Mouse (Mus musculus): Measurements from ENCODE around the gene Cdc123.

Cdc123 gene

GRCm38 (mm10) chr2:5804440-5805045, 40.4 kb downstream of the Cdc123 start:
- DNase-seq (ENCODE audit: low spot score) = no peak

DNA sequence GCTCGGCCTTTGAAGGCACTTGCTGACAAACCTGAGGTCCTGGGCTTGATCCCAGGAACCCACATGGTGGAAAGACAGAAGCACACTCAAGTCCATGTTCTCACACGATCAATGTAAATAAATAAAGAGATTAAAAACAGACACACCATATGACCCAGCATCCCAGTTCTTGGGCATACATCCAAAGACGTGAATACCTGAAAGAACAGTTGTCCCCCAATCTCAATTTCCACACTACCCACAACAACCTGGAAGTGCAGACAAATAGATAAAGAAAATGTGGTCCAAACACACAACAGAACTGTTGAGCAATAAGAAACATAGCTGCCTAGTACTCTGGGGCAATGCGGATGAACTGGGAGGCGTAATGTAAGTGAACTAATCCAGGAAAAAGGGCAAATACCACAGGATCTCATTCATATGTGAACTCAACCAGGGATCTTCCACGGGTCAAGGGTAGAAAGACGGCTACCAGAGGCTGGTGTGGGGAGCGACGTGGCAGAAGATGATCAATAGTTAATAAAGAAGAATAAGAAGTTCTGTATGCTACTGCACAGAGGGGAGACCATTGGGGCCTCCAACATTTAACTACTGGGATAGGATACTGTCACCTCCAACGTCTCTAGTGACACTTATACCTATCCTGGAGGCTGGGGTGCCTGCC, 42.9 kb downstream of the Cdc123 start:
- DNase-seq (ENCODE audit: low spot score) = no peak

- no peak for DNase-seq (ENCODE audit: low spot score)
Observed at GRCm38 (mm10) chr2:5801182-5801640, 43.8 kb downstream of the Cdc123 start.

- no peak for DNase-seq (ENCODE audit: low spot score)
Observed at GRCm38 (mm10) chr2:5797816-5798672, 46.9 kb downstream of the Cdc123 start.

- no peak for DNase-seq (ENCODE audit: low spot score)
Observed at GRCm38 (mm10) chr2:5793771-5794170, 51.2 kb downstream of the Cdc123 start.

DNA sequence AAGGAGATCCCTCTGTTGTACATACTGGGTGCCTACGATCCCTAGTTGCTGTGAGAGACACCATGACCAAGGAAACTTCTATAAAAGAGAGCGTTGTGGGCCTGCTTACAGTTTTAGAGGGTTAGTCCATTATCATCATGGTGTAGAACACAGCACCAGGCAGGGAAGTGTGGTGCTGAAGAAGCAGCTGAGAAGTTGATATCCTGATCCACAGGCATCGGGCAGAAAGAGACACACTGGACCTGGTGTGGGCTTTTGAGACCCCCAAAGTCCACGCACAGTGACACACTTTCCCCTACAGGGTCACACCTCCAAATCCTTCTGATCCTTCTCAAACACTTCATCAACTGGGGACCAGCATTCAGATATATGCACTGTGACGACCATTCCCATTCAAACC, 52.9 kb downstream of the Cdc123 start:
- DNase-seq (ENCODE audit: low spot score) = no peak

DNA sequence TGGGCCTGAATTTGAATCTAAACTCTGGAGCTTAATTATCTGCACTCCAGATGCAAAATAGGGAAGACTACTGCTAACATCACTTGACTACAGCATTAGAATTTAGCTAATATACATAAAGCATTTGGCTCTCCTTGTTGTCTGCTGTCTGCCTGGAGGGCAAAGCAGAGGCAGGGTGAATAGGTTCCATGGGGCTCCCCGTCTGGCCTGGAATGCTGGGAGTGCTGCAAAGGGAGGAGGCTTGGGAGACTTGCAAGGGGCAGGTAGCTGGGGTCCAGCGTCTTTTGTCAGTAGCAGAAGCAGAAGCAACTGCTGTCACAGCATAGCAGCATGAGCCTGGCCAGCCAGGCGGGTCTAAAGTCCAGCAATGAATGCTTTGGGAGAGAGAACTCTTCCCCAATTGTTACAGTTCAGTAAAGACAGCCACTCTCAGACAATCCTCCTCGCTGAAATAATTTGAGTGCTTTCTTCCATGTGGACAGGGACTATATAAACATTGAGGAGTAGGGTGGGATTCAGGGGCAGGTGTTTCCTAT, 55.3 kb downstream of the Cdc123 start:
- no peak for DNase-seq (ENCODE audit: low spot score)

GRCm38 (mm10) chr2:5787391-5787790, 57.6 kb downstream of the Cdc123 start:
- DNase-seq (ENCODE audit: low spot score) = no peak

- no peak for DNase-seq (ENCODE audit: low spot score)
Observed at GRCm38 (mm10) chr2:5772464-5772863, 72.5 kb downstream of the Cdc123 start.

DNA sequence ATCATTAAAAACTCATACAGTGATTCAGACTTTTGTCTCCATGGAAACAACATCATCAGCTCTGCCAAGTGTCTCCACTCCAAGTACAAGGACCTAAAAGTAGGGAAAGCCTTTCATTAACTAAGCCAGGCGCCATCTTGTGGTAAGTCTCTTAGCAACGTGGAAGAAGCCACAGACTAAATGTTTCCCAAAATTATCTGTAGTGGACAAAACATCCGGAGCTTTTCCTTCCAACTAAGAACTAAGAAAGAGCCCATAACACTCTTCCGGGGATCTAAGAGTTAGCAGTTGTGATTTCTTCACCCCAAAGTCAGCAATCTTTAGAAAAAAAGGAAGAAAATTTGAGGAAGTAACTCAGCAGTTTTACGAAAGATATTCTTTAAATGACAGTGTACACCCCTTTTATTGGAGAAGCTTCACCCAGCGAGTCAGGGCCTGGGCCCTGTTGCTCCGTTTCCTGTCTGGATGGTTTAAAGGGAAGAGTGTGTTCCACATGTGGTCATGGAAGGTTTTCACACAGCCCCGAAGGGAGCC, 74.2 kb downstream of the Cdc123 start:
- peak; percentile 17 for DNase-seq (ENCODE audit: low spot score)

DNA sequence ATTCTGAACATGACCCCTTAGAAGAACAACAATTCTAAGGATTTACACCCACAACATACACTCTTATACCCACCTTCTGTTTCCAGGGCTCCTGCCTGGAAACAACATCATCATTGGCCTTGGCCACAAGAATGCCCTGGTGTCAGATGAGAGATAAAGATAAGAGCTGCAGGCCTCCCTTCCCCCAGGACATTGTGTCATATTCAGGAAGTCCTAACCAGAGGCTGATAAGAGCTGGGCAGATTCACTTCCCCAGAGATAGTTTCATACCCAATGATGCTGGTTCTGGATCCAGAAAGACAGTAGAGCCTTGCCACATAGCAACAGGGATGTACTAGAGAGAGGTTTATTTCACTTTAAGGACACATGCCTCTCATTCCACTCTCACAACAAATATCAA, 75.3 kb downstream of the Cdc123 start:
- no peak for DNase-seq (ENCODE audit: low spot score)

DNA sequence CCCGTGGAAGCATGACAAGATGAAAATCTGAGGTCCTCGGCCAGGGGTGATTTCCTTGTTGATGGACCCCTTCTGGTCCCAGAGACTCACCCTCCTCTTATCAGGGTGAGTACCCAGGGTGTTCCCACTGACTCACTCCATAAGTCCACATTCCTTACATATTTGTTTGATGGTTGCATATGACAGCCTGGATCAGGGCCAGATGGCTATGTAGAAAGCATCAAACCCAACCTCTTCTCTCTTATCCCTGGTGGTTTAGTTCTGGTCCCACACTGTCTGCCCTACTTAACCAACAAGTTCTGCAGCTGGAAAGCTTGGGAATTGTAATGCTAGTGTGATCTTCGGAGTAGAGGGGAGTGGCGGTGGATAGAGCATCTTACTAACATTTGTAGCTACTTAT, 76.0 kb downstream of the Cdc123 start:
- DNase-seq (ENCODE audit: low spot score) = no peak

GRCm38 (mm10) chr2:5762031-5762430, 82.9 kb downstream of the Cdc123 start:
- no peak for DNase-seq (ENCODE audit: low spot score)

DNA sequence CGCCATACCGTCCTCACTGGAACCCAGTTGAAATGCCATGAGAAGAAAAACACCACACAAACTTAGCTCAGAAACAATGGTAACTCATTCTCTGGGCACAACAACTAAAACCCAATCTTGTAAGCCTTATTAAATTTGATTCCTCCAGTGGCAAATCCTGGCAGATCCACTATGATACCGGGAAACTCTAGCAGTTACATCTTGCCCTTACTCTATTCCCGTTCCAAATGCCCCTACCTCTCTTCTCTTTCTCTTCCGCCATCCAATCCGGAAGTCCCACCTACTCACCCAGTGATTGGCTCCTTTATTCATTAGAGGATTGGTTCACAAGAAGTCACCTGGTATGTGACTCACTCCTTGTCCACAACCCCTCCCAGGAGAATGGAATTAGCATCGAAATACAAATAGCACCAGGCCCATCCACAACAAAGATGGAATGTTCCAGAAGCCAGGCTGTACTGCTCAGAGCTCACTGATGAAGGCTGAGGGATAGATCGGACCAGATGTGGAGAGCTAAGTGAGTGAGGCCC, 84.4 kb downstream of the Cdc123 start:
- DNase-seq (ENCODE audit: low spot score) = no peak

- no peak for DNase-seq (ENCODE audit: low spot score)
Observed at GRCm38 (mm10) chr2:5758569-5758968, 86.4 kb downstream of the Cdc123 start.

DNA sequence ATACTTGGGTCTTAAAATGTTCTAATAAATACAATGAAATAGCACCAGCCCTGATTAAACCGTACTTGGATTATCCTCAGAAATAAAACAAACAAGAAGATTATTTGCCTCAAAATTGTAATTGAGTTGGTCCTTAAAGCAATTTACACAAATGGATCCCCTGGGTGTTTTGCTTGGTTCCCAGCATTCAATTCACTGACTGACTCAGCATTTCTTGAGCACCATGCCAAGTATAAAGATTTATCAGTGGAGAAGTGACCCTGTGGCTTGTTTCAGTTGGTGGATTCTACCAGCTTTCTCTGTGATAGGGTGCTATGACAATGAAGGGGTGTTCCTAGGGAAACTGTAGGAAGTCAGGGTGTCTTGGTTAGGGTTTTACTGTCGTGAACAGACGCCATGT, 94.1 kb downstream of the Cdc123 start:
- no peak for DNase-seq (ENCODE audit: low spot score)

DNA sequence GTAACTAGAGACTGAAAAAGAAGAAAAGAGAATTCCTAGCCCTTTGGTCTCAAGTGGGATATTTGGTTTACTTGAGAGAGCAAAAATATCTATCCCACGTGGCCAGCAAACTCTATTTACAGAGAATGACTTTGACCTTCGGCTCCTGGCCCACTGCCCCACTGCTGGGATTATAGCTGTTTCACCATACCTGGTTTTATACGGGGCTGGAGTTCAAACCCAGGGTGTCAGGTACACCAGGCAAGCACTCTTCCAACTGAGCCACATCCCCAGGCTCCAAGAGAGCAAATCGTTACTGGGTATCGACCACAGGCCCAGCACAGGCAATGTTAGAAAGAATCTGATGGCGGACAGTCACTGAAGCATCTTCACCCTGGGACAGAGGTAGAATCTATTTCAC, 95.8 kb downstream of the Cdc123 start:
- no peak for DNase-seq (ENCODE audit: low spot score)

DNA sequence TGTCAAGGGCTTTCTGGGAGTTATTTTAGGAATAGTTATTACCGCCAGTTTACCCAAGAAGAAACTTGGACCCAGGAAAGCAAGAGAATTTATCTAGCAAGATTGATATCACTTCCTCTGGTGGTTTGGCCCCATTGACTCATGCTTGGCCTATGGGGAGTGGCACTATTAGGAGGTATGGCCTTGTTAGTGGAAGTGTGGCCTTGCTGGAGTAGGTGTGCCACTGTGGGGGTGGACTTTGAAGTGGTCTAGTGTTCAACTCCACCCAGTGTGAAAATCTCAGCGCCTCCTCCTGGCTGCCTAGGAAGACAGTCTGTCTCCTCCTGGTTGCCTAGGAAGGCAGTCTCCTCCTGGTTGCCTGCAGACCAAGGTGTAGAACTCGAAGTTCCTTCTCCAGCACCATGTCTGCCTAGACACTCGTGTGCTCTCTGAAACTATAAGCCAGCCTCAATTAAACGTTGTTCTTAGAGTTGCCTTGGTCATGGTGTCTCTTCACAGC, 97.4 kb downstream of the Cdc123 start:
- no peak for DNase-seq (ENCODE audit: low spot score)

DNA sequence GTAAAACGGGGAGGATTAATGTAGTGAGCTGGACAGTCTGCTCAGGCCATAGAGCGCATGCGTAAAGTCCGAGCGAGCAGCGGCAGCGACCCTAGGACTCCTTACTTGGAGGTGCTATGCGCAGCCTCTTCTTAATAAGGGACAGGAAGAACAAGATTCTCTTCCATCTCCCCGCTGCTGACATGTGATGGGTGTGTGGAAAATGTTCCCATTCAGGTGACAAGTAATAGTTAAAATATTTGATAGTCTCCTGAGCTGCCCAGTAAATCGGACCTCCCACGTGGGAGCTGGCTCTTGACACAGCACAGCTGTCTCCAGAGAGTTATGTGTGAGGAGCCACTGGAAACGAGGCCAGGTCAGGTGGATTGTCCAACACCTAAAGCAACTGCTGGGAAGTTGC, 98.4 kb downstream of the Cdc123 start:
- DNase-seq (ENCODE audit: low spot score) = no peak

All from urinary bladder, postnatal 25 days (tissue).